Mouse (Mus musculus): ENCODE data around the gene Mpv17l2. TPM values are rescaled to one million over a fixed set of nuclear protein-coding genes. Genes with fewer than 3 reads are reported as not detected.
A peak's percentile ranks its signal among the peaks of the same experiment; 100 is the strongest.

The Mpv17l2 gene
- polyA plus RNA-seq, 1 experiment: 99.7 TPM

DNA sequence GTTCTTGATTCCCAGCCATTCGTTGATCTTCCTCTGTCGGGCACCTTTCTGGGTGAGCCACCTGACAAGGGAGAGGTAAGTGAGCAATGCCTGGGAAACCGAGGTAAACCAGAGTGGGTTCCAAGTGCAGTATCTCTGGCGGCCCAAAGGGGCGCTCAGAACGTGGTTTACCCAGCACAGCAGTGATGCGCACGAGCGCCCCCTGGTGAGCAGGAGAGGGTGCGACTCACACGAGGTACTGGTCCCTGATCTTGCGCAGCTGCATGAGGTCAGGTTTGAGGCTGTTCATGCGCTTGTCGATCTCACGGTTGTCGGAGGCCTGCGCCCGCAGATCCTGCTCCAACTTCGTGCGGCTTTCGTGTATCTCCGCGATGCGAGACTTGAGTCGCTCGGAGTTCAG is 8.6 kb upstream of the Mpv17l2 start:
- no peak for TF ChIP-seq FLI1 (IDR thresholded peaks at IDR 0.05; ENCODE audit: low read length)
- H3K4me3 ChIP-seq (replicated peaks): peak overlapping the region; percentile 38
- peaks cover 81% of the 10 kb centered on the region for H3K4me1 ChIP-seq
- no peaks in the 10 kb centered on the region for H3K9me3 ChIP-seq
- H3K27me3 ChIP-seq (replicated peaks): peaks cover 6% of the 10 kb centered on the region
- H3K36me3 ChIP-seq (replicated peaks; ENCODE audit: low read length): peaks cover 74% of the 10 kb centered on the region

- Histone ChIP-seq H3K4me1 (peaks cover 80% of the 10 kb centered on the region), H3K9me3 (no peaks in the 10 kb centered on the region), H3K27me3 (replicated peaks) (peaks cover 6% of the 10 kb centered on the region), H3K36me3 (replicated peaks; ENCODE audit: low read length) (peaks cover 74% of the 10 kb centered on the region), H3K4me3 (replicated peaks) (peak overlapping the region; percentile 29)
- TF ChIP-seq FLI1 (IDR thresholded peaks at IDR 0.05; ENCODE audit: low read length) (no peak), GATA1 (IDR thresholded peaks at IDR 0.05; ENCODE audit: borderline replicate concordance, low read length) (no peak)
Observed at GRCm38 (mm10) chr8:70768956-70769355, 8.2 kb upstream of the Mpv17l2 start.

DNA sequence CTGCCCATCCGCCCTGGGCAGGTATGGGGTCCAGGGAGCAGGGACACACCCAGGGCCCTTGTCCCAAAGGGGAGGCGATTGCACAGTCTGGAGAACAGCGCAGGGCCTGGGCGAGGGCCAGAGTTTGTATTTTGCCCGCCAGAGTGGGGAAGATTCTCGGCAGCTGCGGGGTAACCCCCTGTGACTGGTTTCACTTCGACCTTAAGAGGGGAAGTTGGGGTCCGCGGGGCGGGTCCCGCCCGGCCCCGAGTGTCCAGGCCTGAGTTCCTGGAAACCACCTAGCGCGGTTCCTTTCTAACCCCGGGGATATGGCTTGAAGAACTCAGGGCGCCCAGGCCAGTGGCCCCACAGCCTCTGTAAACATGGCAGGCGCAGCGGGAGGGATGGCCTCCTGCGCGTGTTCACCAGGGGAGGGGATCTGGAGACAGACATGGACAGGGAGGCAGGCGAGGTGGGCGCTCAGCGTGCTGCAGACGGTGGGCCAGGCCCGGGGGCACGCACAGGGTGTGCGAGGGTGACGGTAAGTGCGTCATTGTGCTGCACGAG is 7.6 kb upstream of the Mpv17l2 start:
- TF ChIP-seq FLI1 (IDR thresholded peaks at IDR 0.05; ENCODE audit: low read length): no peak
- TF ChIP-seq GATA1 (IDR thresholded peaks at IDR 0.05; ENCODE audit: borderline replicate concordance, low read length): no peak
- no peaks in the 10 kb centered on the region for H3K9me3 ChIP-seq
- H3K4me1 ChIP-seq: peaks cover 82% of the 10 kb centered on the region
- H3K36me3 ChIP-seq (replicated peaks; ENCODE audit: low read length): peaks cover 73% of the 10 kb centered on the region
- peaks cover 6% of the 10 kb centered on the region for H3K27me3 ChIP-seq (replicated peaks)
- no peak overlapping the region for H3K4me3 ChIP-seq (replicated peaks)

- Histone ChIP-seq H3K36me3 (replicated peaks; ENCODE audit: low read length) (peaks cover 65% of the 10 kb centered on the region), H3K4me1 (peaks cover 84% of the 10 kb centered on the region)
- no peak for TF ChIP-seq FLI1 (IDR thresholded peaks at IDR 0.05; ENCODE audit: low read length)
- no peak for TF ChIP-seq GATA1 (IDR thresholded peaks at IDR 0.05; ENCODE audit: borderline replicate concordance, low read length)
Observed at GRCm38 (mm10) chr8:70767503-70767902, 6.8 kb upstream of the Mpv17l2 start.

DNA sequence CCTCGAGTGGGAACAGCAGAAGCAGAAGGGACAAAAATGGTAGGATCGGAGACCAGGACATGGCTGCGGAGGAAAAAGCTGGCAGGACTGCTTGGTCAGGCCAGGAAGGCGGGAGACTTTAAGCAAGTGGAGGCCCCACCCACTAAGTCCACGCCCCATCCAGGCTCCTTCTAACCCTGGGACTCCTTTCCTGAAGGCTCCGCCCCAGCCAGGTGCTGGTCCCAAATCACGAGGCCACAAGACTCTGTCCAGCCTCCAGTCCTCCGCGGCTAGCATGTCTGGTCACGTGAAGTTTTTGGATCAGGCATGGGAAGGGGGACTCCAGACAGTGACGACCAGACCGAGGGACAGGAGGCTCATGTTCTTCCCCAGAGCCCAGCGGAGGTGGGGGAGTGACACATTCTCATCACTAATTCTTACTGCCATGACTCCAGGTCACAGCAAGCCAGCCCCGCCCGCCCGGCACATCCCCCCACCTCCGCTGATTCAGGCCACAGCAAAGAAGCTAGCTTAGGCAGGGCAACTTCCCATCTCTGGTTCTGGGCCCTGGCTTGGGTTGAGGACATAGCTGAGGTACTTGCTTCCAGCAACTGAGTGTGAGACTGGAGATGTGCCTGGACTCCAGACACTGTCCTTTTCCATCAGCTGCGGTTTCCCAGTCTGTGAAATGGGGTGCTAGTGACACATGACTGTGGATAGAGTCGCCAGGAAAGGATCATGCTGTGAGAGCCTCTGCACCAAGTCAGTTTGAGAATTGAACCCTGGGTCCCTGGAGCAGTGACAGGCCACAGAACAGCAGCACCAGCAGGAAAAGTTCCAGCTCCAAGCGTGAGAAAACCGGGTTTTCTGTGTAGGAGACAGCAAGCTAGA is 6.1 kb upstream of the Mpv17l2 start:
- H3K36me3 ChIP-seq (replicated peaks; ENCODE audit: low read length): peaks cover 59% of the 10 kb centered on the region
- peak overlapping the region; percentile 89 for H3K4me3 ChIP-seq (replicated peaks)
- TF ChIP-seq GATA1 (IDR thresholded peaks at IDR 0.05; ENCODE audit: borderline replicate concordance, low read length) (no peak), FLI1 (IDR thresholded peaks at IDR 0.05; ENCODE audit: low read length) (no peak)
- peaks cover 6% of the 10 kb centered on the region for H3K27me3 ChIP-seq (replicated peaks)
- H3K9me3 ChIP-seq: no peaks in the 10 kb centered on the region
- peaks cover 85% of the 10 kb centered on the region for H3K4me1 ChIP-seq

More at GRCm38 (mm10) chr8:70767503-70767902, 6.8 kb upstream of the Mpv17l2 start:
- peaks cover 6% of the 10 kb centered on the region for H3K27me3 ChIP-seq (replicated peaks)
- H3K9me3 ChIP-seq: no peaks in the 10 kb centered on the region
- no peak overlapping the region for H3K4me3 ChIP-seq (replicated peaks)

DNA sequence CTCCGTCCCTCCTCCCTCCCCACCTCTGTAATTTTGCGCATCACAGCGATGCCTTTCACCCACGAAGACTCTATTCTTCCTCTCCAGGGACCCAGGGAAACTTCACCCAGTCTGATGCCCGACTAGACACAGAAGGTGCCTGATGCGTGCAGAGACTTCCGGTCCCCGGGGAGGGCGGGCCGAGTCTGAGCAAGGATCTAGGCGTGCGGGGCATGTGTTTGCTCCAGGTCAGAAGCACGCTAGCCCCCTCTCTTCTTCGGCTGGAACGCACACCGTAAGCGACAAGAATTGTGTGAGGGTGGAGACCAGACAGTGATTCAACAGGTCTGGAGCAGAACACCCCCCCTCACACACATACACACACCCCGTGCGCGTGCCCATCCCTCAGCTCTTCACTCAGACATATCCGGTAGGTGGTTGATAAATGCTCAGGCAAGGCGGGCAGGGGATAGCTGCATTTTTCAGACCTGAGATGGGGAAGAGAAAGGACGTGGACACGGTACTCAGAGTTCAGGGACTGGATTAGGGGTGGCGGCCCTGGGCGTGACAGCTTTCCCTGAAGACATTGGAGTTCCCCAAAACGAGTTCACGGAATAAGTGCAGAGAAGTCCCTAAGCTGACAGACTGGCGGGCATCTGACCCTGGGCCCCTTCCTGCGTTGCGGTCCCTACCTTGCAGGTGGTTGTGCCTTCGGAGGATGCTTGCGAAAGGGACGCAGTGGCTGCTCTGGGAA is 5.3 kb upstream of the Mpv17l2 start:
- TF ChIP-seq GATA1 (IDR thresholded peaks at IDR 0.05; ENCODE audit: borderline replicate concordance, low read length): no peak
- TF ChIP-seq FLI1 (IDR thresholded peaks at IDR 0.05; ENCODE audit: low read length): no peak
- peak overlapping the region; percentile 89 for H3K4me3 ChIP-seq (replicated peaks)
- peaks cover 3% of the 10 kb centered on the region for H3K27me3 ChIP-seq (replicated peaks)
- H3K9me3 ChIP-seq: no peaks in the 10 kb centered on the region
- peaks cover 85% of the 10 kb centered on the region for H3K4me1 ChIP-seq
- H3K36me3 ChIP-seq (replicated peaks; ENCODE audit: low read length): peaks cover 51% of the 10 kb centered on the region

DNA sequence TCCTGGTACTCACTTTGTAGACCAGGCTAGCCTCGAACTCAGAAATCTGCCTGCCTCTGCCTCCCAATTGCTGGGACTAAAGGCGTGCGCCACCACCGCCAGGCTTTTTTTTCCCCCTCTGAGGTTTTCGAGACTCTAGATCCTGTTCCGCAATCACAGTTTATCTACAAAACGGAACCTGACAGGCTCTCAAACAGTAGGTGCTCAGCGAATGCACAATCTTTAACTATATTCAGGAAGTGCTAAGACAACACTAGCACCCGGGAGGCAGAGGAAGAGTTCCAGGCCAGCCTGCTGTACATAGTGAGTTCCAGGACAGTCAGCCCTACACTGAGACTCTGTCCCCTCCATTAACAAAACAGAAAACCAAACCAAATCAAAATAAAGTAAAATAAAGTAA is 4.6 kb upstream of the Mpv17l2 start:
- Histone ChIP-seq H3K9me3 (no peaks in the 10 kb centered on the region), H3K4me3 (replicated peaks) (peak overlapping the region; percentile 56), H3K36me3 (replicated peaks; ENCODE audit: low read length) (peaks cover 44% of the 10 kb centered on the region), H3K27me3 (replicated peaks) (no peaks in the 10 kb centered on the region), H3K4me1 (peaks cover 83% of the 10 kb centered on the region)
- no peak for TF ChIP-seq FLI1 (IDR thresholded peaks at IDR 0.05; ENCODE audit: low read length)
- no peak for TF ChIP-seq GATA1 (IDR thresholded peaks at IDR 0.05; ENCODE audit: borderline replicate concordance, low read length)

DNA sequence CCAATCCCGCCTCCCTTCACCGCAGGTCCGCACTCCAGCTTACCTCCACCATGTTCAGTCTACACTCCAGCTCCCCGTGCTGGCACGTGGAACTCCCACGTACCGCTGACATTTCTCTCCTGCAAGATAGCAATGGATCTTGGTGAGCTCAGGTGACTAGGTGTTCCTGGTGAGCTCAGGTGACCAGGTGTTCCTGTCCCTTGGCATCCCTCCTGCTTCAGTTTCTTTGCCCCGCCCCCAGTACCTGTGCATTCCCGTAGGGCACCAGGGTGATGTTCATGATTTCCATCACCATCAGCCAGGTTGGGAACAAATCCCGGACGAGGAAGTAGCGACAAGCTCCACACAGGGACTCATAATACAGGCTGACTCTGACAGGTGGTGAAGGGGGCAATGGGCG is 3.9 kb upstream of the Mpv17l2 start:
- Histone ChIP-seq H3K27me3 (replicated peaks) (no peaks in the 10 kb centered on the region), H3K36me3 (replicated peaks; ENCODE audit: low read length) (peaks cover 38% of the 10 kb centered on the region), H3K9me3 (no peaks in the 10 kb centered on the region), H3K4me3 (replicated peaks) (no peak overlapping the region), H3K4me1 (peaks cover 85% of the 10 kb centered on the region)
- TF ChIP-seq GATA1 (IDR thresholded peaks at IDR 0.05; ENCODE audit: borderline replicate concordance, low read length): no peak
- TF ChIP-seq FLI1 (IDR thresholded peaks at IDR 0.05; ENCODE audit: low read length): no peak

DNA sequence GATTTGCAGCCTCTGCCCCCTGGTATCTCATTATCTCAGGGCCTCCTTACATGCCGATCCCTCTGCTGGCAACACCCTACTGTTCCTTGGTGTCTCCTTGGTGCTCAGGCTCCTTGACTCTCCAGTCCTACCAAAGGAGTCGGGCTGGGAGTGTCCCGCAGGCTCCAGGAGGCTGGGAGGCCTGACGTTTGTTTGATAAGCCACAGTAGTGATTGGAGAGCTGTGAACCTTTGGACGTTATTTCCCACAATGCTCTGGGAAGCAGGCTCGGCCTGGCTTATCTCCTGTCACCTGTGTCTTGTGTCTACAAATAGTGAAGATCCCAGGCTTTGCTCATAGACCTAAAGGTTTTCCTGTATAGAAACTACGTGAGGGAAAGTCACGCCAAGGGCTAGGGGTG is 3.3 kb upstream of the Mpv17l2 start:
- TF ChIP-seq GATA1 (IDR thresholded peaks at IDR 0.05; ENCODE audit: borderline replicate concordance, low read length) (no peak), FLI1 (IDR thresholded peaks at IDR 0.05; ENCODE audit: low read length) (no peak)
- Histone ChIP-seq H3K27me3 (replicated peaks) (no peaks in the 10 kb centered on the region), H3K36me3 (replicated peaks; ENCODE audit: low read length) (peaks cover 37% of the 10 kb centered on the region), H3K4me3 (replicated peaks) (no peak overlapping the region), H3K9me3 (no peaks in the 10 kb centered on the region), H3K4me1 (peaks cover 85% of the 10 kb centered on the region)

DNA sequence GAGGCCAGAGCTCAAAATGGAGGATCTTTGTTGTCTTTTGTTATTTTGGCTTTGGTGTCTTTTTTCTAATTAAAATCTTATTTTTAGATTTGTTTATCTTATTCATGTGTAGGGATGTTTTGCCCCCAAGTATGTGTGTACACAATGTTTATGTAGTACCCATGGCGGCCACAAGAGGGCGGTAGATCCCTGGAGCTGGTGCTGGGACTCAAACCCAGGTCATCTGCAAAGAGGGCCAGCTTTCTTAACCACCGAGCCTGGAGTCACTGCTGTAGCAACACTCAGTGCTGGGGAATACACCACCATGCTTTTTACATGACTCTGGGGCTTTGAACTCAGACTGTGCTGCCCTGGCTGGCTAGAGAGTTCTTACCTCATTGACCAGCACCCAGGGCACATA is 2.6 kb upstream of the Mpv17l2 start:
- Histone ChIP-seq H3K36me3 (replicated peaks; ENCODE audit: low read length) (peaks cover 37% of the 10 kb centered on the region), H3K4me1 (peaks cover 85% of the 10 kb centered on the region), H3K27me3 (replicated peaks) (no peaks in the 10 kb centered on the region), H3K4me3 (replicated peaks) (no peak overlapping the region), H3K9me3 (no peaks in the 10 kb centered on the region)
- no peak for TF ChIP-seq GATA1 (IDR thresholded peaks at IDR 0.05; ENCODE audit: borderline replicate concordance, low read length)
- TF ChIP-seq FLI1 (IDR thresholded peaks at IDR 0.05; ENCODE audit: low read length): no peak

Data from megakaryocyte, embryonic 14.5 days (primary cell).